Mouse (Mus musculus) midbrain, embryonic 12.5 days (tissue): ENCODE data around the gene Igf2bp2. TPM values are rescaled to one million over a fixed set of nuclear protein-coding genes. Genes with fewer than 3 reads are reported as not detected.

ENCODE experiments used
- ATAC-seq: fragments of 200-750 bp; cut with Nextera tagmentation; 2 replicates; pipeline ENCODE4 v1.8.0; 2017; ENCODE audit warnings: low read depth, moderate TSS enrichment, moderate library complexity; ENCODE audit not compliant: low FRiP score
- H3K27ac ChIP-seq: fragments of 300-500 bp; sonication (generic); replicated peaks from 2 replicates; pipeline ENCODE4 v1.5.1; 2016; ENCODE audit warnings: mild to moderate bottlenecking
- H3K27me3 ChIP-seq: fragments of 300-500 bp; sonication (generic); 2 replicates; pipeline ENCODE4 v1.6.1; 2016; ENCODE audit warnings: mild to moderate bottlenecking
- H3K36me3 ChIP-seq: fragments of 300-500 bp; sonication (generic); 2 replicates; pipeline ENCODE4 v1.6.1; 2016
- H3K4me1 ChIP-seq: fragments of 300-500 bp; sonication (generic); 2 replicates; pipeline ENCODE4 v1.6.1; 2016
- H3K4me2 ChIP-seq: fragments of 300-500 bp; sonication (generic); replicated peaks from 2 replicates; pipeline ENCODE4 v1.6.1; 2016; ENCODE audit warnings: mild to moderate bottlenecking, moderate library complexity
- H3K4me3 ChIP-seq: fragments of 300-500 bp; sonication (generic); 2 replicates; pipeline ENCODE4 v1.5.1; 2016; ENCODE audit warnings: mild to moderate bottlenecking
- H3K9ac ChIP-seq: fragments of 300-500 bp; sonication (generic); replicated peaks from 2 replicates; pipeline ENCODE4 v1.6.1; 2016; ENCODE audit warnings: mild to moderate bottlenecking, moderate library complexity
- H3K9me3 ChIP-seq: fragments of 300-500 bp; sonication (generic); 2 replicates; pipeline ENCODE4 v1.6.1; 2016; ENCODE audit warnings: mild to moderate bottlenecking
- WGBS: fragments of 180-500 bp; shearing (Covaris S2); methylation state at CpG from one replicate; pipeline ENCODE4 v1.1.7; 2016; 5-methylcytosine and 5-hydroxymethylcytosine counted together
- polyA plus RNA-seq: library from polyadenylated mRNA; unstranded; fragments of >200 nt; fragmentation: Nextera tagmentation; extraction: Ambion mirVana; gene quantifications from 2 replicates; pipeline ENCODE4 v1.2.1, GENCODE M21; 2016

The Igf2bp2 gene
- polyA plus RNA-seq, 1 experiment from 2014 or later: 72.5 TPM

- WGBS: 90% methylated on average over 7 of the region's 7 CpGs
- H3K27ac ChIP-seq: no peak overlapping the region
- H3K27me3 ChIP-seq: no peaks in the 10 kb centered on the region
- H3K4me2 ChIP-seq: no peak overlapping the region
- no peaks in the 10 kb centered on the region for H3K9me3 ChIP-seq
- H3K9ac ChIP-seq: no peak overlapping the region
- H3K36me3 ChIP-seq: no peaks in the 10 kb centered on the region
- no peak for ATAC-seq
- no peak overlapping the region for H3K4me3 ChIP-seq
- peaks cover 28% of the 10 kb centered on the region for H3K4me1 ChIP-seq
Measured at GRCm38 (mm10) chr16:22146071-22146470, 17.0 kb downstream of the Igf2bp2 start.

GRCm38 (mm10) chr16:22144490-22144889 lies 18.6 kb downstream of the Igf2bp2 start:
- Histone ChIP-seq H3K9ac (no peak overlapping the region), H3K27me3 (no peaks in the 10 kb centered on the region), H3K4me1 (peaks cover 13% of the 10 kb centered on the region), H3K36me3 (no peaks in the 10 kb centered on the region), H3K9me3 (no peaks in the 10 kb centered on the region), H3K27ac (no peak overlapping the region), H3K4me2 (no peak overlapping the region), H3K4me3 (no peak overlapping the region)
- WGBS: 93% methylated on average over 6 of the region's 6 CpGs
- no peak for ATAC-seq

GRCm38 (mm10) chr16:22140861-22141260 lies 22.2 kb downstream of the Igf2bp2 start:
- Histone ChIP-seq H3K9ac (no peak overlapping the region), H3K4me3 (no peak overlapping the region), H3K4me1 (peaks cover 7% of the 10 kb centered on the region; the same call in 1 of the 2 replicates), H3K36me3 (no peaks in the 10 kb centered on the region), H3K9me3 (no peaks in the 10 kb centered on the region), H3K4me2 (no peak overlapping the region), H3K27me3 (no peaks in the 10 kb centered on the region), H3K27ac (no peak overlapping the region)
- ATAC-seq: no peak
- 79% methylated on average over 6 of the region's 6 CpGs for WGBS

- no peak overlapping the region for H3K27ac ChIP-seq
- 74% methylated on average over 5 of the region's 5 CpGs for whole genome bisulfite sequencing
- H3K27me3 ChIP-seq: no peaks in the 10 kb centered on the region
- H3K4me3 ChIP-seq: no peak overlapping the region
- ATAC-seq: no peak
- H3K9ac ChIP-seq: no peak overlapping the region
- H3K4me1 ChIP-seq: peaks cover 7% of the 10 kb centered on the region; the same call in 1 of the 2 replicates
- no peak overlapping the region for H3K4me2 ChIP-seq
- H3K9me3 ChIP-seq: no peaks in the 10 kb centered on the region
- H3K36me3 ChIP-seq: no peaks in the 10 kb centered on the region
Measured at GRCm38 (mm10) chr16:22139821-22140220, 23.3 kb downstream of the Igf2bp2 start.

GRCm38 (mm10) chr16:22136198-22136597 lies 26.9 kb downstream of the Igf2bp2 start:
- WGBS: 60% methylated on average over 5 of the region's 5 CpGs

GRCm38 (mm10) chr16:22131321-22131720 lies 31.8 kb downstream of the Igf2bp2 start:
- no peak overlapping the region for H3K9ac ChIP-seq
- no peak overlapping the region for H3K4me3 ChIP-seq
- no peaks in the 10 kb centered on the region for H3K36me3 ChIP-seq
- 88% methylated on average over 6 of the region's 6 CpGs for WGBS
- H3K9me3 ChIP-seq: no peaks in the 10 kb centered on the region
- H3K27ac ChIP-seq: no peak overlapping the region
- no peak overlapping the region for H3K4me2 ChIP-seq
- ATAC-seq: no peak
- peaks cover under 1% of the 10 kb centered on the region; the same call in 1 of the 2 replicates for H3K4me1 ChIP-seq
- H3K27me3 ChIP-seq: no peaks in the 10 kb centered on the region

More at GRCm38 (mm10) chr16:22136198-22136597, 26.9 kb downstream of the Igf2bp2 start:
- H3K27me3 ChIP-seq: no peaks in the 10 kb centered on the region
- H3K36me3 ChIP-seq: no peaks in the 10 kb centered on the region
- H3K9me3 ChIP-seq: no peaks in the 10 kb centered on the region
- no peak overlapping the region for H3K4me2 ChIP-seq
- no peak for ATAC-seq
- 0 out of 2 replicates have a peak overlapping the region, but pooled peaks have one; percentile 10 for H3K27ac ChIP-seq
- peaks cover 4% of the 10 kb centered on the region; the same call in 1 of the 2 replicates for H3K4me1 ChIP-seq
- H3K9ac ChIP-seq: no peak overlapping the region
- H3K4me3 ChIP-seq: no peak overlapping the region

- no peaks in the 10 kb centered on the region for H3K27me3 ChIP-seq
- no peak overlapping the region for H3K9ac ChIP-seq
- no peak overlapping the region for H3K4me2 ChIP-seq
- ATAC-seq: no peak
- WGBS: 96% methylated on average over 7 of the region's 7 CpGs
- H3K9me3 ChIP-seq: no peaks in the 10 kb centered on the region
- H3K4me3 ChIP-seq: no peak overlapping the region
- H3K36me3 ChIP-seq: no peaks in the 10 kb centered on the region
- no peak overlapping the region for H3K27ac ChIP-seq
- H3K4me1 ChIP-seq: no peaks in the 10 kb centered on the region
Measured at GRCm38 (mm10) chr16:22129511-22129910, 33.6 kb downstream of the Igf2bp2 start.

- Histone ChIP-seq H3K4me3 (no peak overlapping the region), H3K4me2 (no peak overlapping the region), H3K9me3 (no peaks in the 10 kb centered on the region), H3K9ac (no peak overlapping the region), H3K27ac (no peak overlapping the region), H3K4me1 (no peaks in the 10 kb centered on the region), H3K36me3 (no peaks in the 10 kb centered on the region), H3K27me3 (no peaks in the 10 kb centered on the region)
- no peak for ATAC-seq
- 100% methylated on average over 2 of the region's 2 CpGs for WGBS
Measured at GRCm38 (mm10) chr16:22128595-22128994, 34.5 kb downstream of the Igf2bp2 start.

GRCm38 (mm10) chr16:22127806-22128205 lies 35.3 kb downstream of the Igf2bp2 start:
- 98% methylated on average over 5 of the region's 5 CpGs for WGBS
- Histone ChIP-seq H3K36me3 (no peaks in the 10 kb centered on the region), H3K4me1 (no peaks in the 10 kb centered on the region), H3K27me3 (no peaks in the 10 kb centered on the region), H3K9ac (no peak overlapping the region), H3K27ac (no peak overlapping the region), H3K4me2 (no peak overlapping the region), H3K4me3 (no peak overlapping the region), H3K9me3 (no peaks in the 10 kb centered on the region)
- ATAC-seq: no peak

- H3K27ac ChIP-seq: no peak overlapping the region
- ATAC-seq: no peak
- no peaks in the 10 kb centered on the region for H3K36me3 ChIP-seq
- H3K4me2 ChIP-seq: no peak overlapping the region
- no peaks in the 10 kb centered on the region for H3K4me1 ChIP-seq
- H3K4me3 ChIP-seq: no peak overlapping the region
- no peaks in the 10 kb centered on the region for H3K9me3 ChIP-seq
- H3K9ac ChIP-seq: no peak overlapping the region
- 75% methylated on average over 4 of the region's 4 CpGs for WGBS
- no peaks in the 10 kb centered on the region for H3K27me3 ChIP-seq
Measured at GRCm38 (mm10) chr16:22126936-22127335, 36.2 kb downstream of the Igf2bp2 start.

- Histone ChIP-seq H3K36me3 (no peaks in the 10 kb centered on the region; the same call in 1 of the 2 replicates), H3K9me3 (no peaks in the 10 kb centered on the region), H3K27me3 (no peaks in the 10 kb centered on the region), H3K4me1 (no peaks in the 10 kb centered on the region), H3K4me3 (no peak overlapping the region), H3K4me2 (no peak overlapping the region), H3K9ac (no peak overlapping the region), H3K27ac (no peak overlapping the region)
- WGBS: 84% methylated on average over 7 of the region's 7 CpGs
- no peak for ATAC-seq
Measured at GRCm38 (mm10) chr16:22124325-22124918, 38.7 kb downstream of the Igf2bp2 start.

GRCm38 (mm10) chr16:22123658-22124057 lies 39.4 kb downstream of the Igf2bp2 start:
- Histone ChIP-seq H3K9ac (no peak overlapping the region), H3K27me3 (no peaks in the 10 kb centered on the region), H3K4me3 (no peak overlapping the region), H3K4me2 (no peak overlapping the region), H3K9me3 (no peaks in the 10 kb centered on the region), H3K4me1 (no peaks in the 10 kb centered on the region), H3K27ac (no peak overlapping the region), H3K36me3 (no peaks in the 10 kb centered on the region; the same call in 1 of the 2 replicates)
- ATAC-seq: no peak
- WGBS: 32% methylated on average over 5 of the region's 5 CpGs

GRCm38 (mm10) chr16:22121109-22121508 lies 42.0 kb downstream of the Igf2bp2 start:
- no peaks in the 10 kb centered on the region; the same call in 1 of the 2 replicates for H3K36me3 ChIP-seq
- H3K9ac ChIP-seq: no peak overlapping the region
- no peak overlapping the region for H3K4me3 ChIP-seq
- H3K4me2 ChIP-seq: no peak overlapping the region
- no peaks in the 10 kb centered on the region for H3K27me3 ChIP-seq
- WGBS: 94% methylated on average over 8 of the region's 8 CpGs
- no peak for ATAC-seq
- no peaks in the 10 kb centered on the region for H3K4me1 ChIP-seq
- no peaks in the 10 kb centered on the region for H3K9me3 ChIP-seq
- no peak overlapping the region for H3K27ac ChIP-seq
